Mouse (Mus musculus) forebrain, embryonic 12.5 days (tissue): ENCODE measurements around the gene Zfp652. TPM values are rescaled to one million over a fixed set of nuclear protein-coding genes. Genes with fewer than 3 reads are reported as not detected.
"Not testable (repeated sequence)": the region's sequence is repeated elsewhere in the genome, so short reads cannot be mapped to it uniquely, and the experiment has no call there.

ENCODE experiments used
- ATAC-seq: fragments of 200-750 bp; cut with Nextera tagmentation; 2 replicates; pipeline ENCODE4 v1.8.0; 2017; ENCODE audit warnings: moderate TSS enrichment; ENCODE audit not compliant: low FRiP score
- H3K27ac ChIP-seq: fragments of 300-500 bp; sonication (generic); 2 replicates; pipeline ENCODE4 v1.5.1; 2016; ENCODE audit warnings: mild to moderate bottlenecking
- H3K27me3 ChIP-seq: fragments of 300-500 bp; sonication (generic); 2 replicates; pipeline ENCODE4 v1.6.1; 2016; ENCODE audit warnings: mild to moderate bottlenecking
- H3K36me3 ChIP-seq: fragments of 300-500 bp; sonication (generic); replicated peaks from 2 replicates; pipeline ENCODE4 v1.6.1; 2016; ENCODE audit warnings: mild to moderate bottlenecking
- H3K4me1 ChIP-seq: fragments of 300-500 bp; sonication (generic); 2 replicates; pipeline ENCODE4 v1.6.1; 2016
- H3K4me2 ChIP-seq: fragments of 300-500 bp; sonication (generic); 2 replicates; pipeline ENCODE4 v1.6.1; 2016; ENCODE audit warnings: mild to moderate bottlenecking, moderate library complexity
- H3K4me3 ChIP-seq: fragments of 300-500 bp; sonication (generic); replicated peaks from 2 replicates; pipeline ENCODE4 v1.5.1; 2016; ENCODE audit warnings: mild to moderate bottlenecking
- H3K9ac ChIP-seq: fragments of 300-500 bp; sonication (generic); 2 replicates; pipeline ENCODE4 v1.6.1; 2016; ENCODE audit warnings: mild to moderate bottlenecking
- H3K9me3 ChIP-seq: fragments of 300-500 bp; sonication (generic); 2 replicates; pipeline ENCODE4 v1.6.1; 2016
- WGBS: fragments of 180-500 bp; shearing (Covaris S2); methylation state at CpG from one replicate; pipeline ENCODE4 v1.1.7; 2016; 5-methylcytosine and 5-hydroxymethylcytosine counted together
- polyA plus RNA-seq: library from polyadenylated mRNA; unstranded; fragments of >200 nt; fragmentation: Nextera tagmentation; extraction: Ambion mirVana; gene quantifications from 2 replicates; pipeline ENCODE4 v1.2.1, GENCODE M21; 2016

Gene Zfp652
- polyA plus RNA-seq, 1 experiment from 2014 or later: 27.6 TPM

DNA sequence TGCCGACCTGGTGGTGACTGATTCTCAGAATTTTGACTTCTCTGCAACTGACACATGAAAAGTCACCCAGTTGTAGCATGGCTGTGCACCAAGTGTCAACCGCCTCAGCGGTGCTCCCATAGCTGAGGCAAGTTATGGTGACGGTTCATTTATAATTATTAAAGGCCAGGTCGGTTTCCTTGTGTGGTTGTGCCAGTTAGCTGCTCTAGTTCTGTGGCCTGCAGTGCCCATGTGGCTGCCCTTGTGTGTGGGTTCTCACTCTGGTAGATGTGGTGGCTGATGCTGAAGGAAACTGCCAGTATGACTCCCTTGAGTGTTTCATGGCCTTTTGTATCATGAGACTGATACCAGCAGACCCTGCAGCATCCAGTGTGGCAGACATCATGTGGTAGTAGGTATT is 35.9 kb downstream of the Zfp652 start:
- 90% methylated on average over 5 of the region's 5 CpGs for whole genome bisulfite sequencing
- no peak overlapping the region for H3K4me2 ChIP-seq
- no peaks in the 10 kb centered on the region for H3K4me1 ChIP-seq
- 0 out of 2 replicates have a peak, but pooled peaks cover 3% of the 10 kb centered on the region for H3K9me3 ChIP-seq
- H3K36me3 ChIP-seq: peaks cover 21% of the 10 kb centered on the region
- H3K9ac ChIP-seq: no peak overlapping the region
- no peak overlapping the region for H3K27ac ChIP-seq
- no peak for ATAC-seq
- H3K27me3 ChIP-seq: no peaks in the 10 kb centered on the region
- no peak overlapping the region for H3K4me3 ChIP-seq

DNA sequence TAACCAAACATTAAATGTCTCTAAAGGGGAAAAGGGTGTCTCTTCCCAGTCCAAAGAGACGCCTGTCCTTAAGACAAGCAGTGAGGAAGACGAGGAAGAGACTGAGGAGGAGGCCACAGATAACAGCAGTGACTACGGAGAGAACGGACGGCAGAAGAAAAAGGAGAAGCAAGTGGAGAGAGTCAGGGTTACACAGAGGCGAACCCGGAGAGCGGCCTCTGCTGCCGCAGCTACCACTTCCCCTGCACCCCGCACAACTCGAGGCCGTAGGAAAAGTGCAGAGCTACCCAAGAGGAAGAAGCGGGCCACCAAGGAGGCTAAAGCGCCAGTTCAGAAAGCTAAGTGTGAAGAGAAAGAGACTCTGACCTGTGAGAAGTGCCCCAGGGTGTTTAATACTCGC is 37.1 kb downstream of the Zfp652 start:
- Histone ChIP-seq H3K9ac (no peak overlapping the region), H3K4me1 (no peaks in the 10 kb centered on the region), H3K36me3 (peaks cover 32% of the 10 kb centered on the region), H3K27me3 (no peaks in the 10 kb centered on the region), H3K27ac (no peak overlapping the region), H3K4me2 (no peak overlapping the region), H3K4me3 (no peak overlapping the region), H3K9me3 (no peaks in the 10 kb centered on the region)
- no peak for ATAC-seq
- WGBS: 86% methylated on average over 15 of the region's 15 CpGs

DNA sequence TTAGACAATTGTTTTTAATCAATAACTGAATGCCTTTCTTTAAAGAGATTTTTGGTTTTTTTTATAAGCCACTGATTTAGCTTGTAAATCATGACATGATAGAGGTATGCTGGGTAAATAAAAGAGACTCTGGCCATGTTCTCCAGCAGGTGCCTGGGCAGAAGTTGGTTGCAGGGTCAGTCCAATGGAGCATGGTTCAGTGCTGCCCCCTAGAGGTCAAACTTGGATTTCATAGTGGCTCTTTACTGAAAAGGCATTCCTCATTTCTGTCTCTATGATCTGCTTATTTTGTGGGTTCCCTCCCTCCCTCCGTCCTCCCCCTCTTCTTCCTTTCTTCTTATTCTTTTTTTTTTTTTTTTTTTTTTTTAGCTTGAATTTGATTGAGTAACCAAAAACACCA is 38.5 kb downstream of the Zfp652 start:
- 0% methylated on average over 1 of the region's 1 CpGs for WGBS
- H3K4me2 ChIP-seq: no peak overlapping the region
- H3K9ac ChIP-seq: no peak overlapping the region
- no peak overlapping the region for H3K27ac ChIP-seq
- H3K9me3 ChIP-seq: no peaks in the 10 kb centered on the region
- no peaks in the 10 kb centered on the region for H3K27me3 ChIP-seq
- no peak for ATAC-seq
- H3K36me3 ChIP-seq: peaks cover 42% of the 10 kb centered on the region
- H3K4me1 ChIP-seq: no peaks in the 10 kb centered on the region
- no peak overlapping the region for H3K4me3 ChIP-seq

DNA sequence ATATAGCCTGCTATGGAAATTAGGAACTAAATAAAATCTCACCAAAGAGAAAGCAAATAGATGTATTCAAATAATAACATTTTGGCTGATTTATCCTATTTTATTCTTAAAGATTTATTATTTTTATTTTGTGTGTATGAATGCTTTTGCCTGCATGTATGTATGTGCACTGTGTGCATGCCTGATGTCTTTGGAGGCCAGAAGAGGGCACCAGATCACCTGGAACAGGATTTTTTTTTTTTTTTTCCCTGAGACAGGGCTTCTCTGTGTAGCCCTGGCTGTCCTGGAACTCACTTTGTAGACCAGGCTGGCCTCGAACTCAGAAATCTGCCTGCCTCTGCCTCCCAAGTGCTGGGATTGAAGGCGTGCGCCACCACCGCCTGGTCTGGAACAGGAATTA is 42.7 kb downstream of the Zfp652 start:
- H3K9ac ChIP-seq: not testable (repeated sequence)

DNA sequence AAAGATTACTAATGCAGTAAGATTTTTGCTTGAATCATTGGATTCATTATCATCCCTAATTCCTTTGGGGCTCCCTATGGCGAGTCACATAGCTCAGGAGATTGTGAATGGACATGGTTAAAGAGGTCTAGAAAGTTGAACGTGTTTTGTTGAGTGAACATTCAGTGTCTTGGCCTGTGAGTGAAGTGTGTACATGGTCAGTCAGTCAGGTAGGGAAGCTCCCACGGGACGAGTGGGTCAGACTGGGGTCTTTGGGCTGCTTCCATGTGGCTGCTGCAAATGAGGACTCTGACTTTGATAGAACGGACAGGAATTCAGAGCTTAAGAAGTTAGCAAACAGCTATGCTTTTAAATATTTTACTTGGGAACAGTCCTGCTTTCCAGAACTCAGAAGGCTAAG is 48.0 kb downstream of the Zfp652 start:
- peaks cover 33% of the 10 kb centered on the region for H3K36me3 ChIP-seq
- WGBS: 87% methylated on average over 5 of the region's 5 CpGs

More for the DNA sequence above, 42.7 kb downstream of the Zfp652 start:
- not testable (repeated sequence) for H3K27me3 ChIP-seq, H3K4me3 ChIP-seq, ATAC-seq, H3K9me3 ChIP-seq, H3K4me1 ChIP-seq, H3K4me2 ChIP-seq, H3K27ac ChIP-seq
- over 99% methylated on average over 4 of the region's 4 CpGs for WGBS
- peaks cover 33% of the 10 kb centered on the region for H3K36me3 ChIP-seq

DNA sequence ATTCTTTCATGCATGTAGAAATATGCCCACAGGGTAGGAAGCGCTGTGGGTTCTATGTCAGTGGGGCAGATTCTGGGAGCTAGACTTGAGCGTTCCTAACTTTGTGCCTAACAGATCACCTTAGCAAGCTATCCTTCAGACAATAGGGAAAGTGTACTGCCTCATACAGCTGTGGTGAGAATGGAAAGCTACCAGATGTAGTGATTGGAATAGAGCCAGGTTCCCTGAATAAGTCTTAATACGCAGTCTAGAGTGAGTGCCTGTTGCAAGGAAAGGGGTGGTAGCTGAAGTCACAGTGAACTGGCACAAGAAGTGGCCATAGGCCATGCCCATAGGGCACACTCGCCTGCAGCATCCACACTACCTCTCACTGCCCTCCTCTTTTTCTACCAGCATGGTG is 50.5 kb downstream of the Zfp652 start:
- Histone ChIP-seq H3K9me3 (no peaks in the 10 kb centered on the region), H3K27me3 (no peaks in the 10 kb centered on the region), H3K9ac (no peak overlapping the region), H3K27ac (no peak overlapping the region), H3K36me3 (peaks cover 29% of the 10 kb centered on the region), H3K4me1 (no peaks in the 10 kb centered on the region), H3K4me3 (no peak overlapping the region), H3K4me2 (no peak overlapping the region)
- WGBS: 97% methylated on average over 4 of the region's 4 CpGs
- ATAC-seq: no peak

More for the DNA sequence above, 48.0 kb downstream of the Zfp652 start:
- no peaks in the 10 kb centered on the region for H3K4me1 ChIP-seq
- no peaks in the 10 kb centered on the region for H3K9me3 ChIP-seq
- no peak overlapping the region for H3K9ac ChIP-seq
- no peaks in the 10 kb centered on the region for H3K27me3 ChIP-seq
- no peak overlapping the region for H3K27ac ChIP-seq
- H3K4me3 ChIP-seq: no peak overlapping the region
- H3K4me2 ChIP-seq: no peak overlapping the region
- no peak for ATAC-seq

DNA sequence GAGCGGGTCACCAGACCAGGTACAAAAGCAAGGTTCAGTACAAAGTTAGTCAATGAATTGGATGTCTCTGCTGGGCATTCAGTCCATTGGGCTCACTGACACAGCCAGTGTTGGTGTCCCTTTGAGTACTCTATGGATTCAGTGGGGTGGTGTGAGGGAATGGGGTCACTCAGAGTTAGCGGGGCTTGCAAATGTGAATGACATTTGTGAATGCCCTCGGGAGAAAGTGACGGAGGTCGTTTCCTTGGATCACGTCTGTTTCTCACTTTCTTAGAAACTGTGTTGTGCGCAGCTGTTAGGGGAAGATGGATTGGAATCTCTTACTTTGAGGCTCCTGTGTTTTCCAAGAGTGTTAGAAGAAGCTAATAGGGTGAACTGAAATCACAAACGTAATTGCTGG is 52.3 kb downstream of the Zfp652 start:
- Histone ChIP-seq H3K4me3 (no peak overlapping the region), H3K4me2 (no peak overlapping the region), H3K9ac (no peak overlapping the region), H3K27ac (no peak overlapping the region), H3K36me3 (peaks cover 27% of the 10 kb centered on the region), H3K27me3 (no peaks in the 10 kb centered on the region), H3K4me1 (no peaks in the 10 kb centered on the region), H3K9me3 (no peaks in the 10 kb centered on the region)
- ATAC-seq: no peak
- 63% methylated on average over 8 of the region's 8 CpGs for WGBS

DNA sequence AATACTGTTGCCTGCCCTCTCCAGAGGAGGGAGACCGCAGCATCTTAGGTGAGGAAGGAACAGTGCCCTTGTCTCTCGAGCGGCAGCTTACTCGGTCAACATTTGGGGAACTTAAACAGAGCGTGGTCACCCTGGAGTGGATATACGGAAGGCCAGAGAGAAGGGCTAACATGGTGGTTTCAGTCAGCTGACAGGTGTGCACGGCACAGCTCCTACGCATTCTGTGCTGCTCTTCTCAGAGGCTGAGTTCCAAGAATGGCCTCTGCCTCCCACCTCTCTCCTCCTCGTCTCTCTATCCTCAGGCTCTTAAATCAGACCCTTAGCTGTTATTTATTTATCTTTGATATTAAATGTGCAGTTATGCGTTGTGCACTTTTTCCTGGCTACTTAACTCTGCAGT is 52.9 kb downstream of the Zfp652 start:
- 95% methylated on average over 10 of the region's 10 CpGs for WGBS
- no peak overlapping the region for H3K4me2 ChIP-seq
- peaks cover 30% of the 10 kb centered on the region for H3K36me3 ChIP-seq
- ATAC-seq: no peak
- no peaks in the 10 kb centered on the region for H3K27me3 ChIP-seq
- H3K4me1 ChIP-seq: no peaks in the 10 kb centered on the region
- no peak overlapping the region; the same call in 1 of the 2 replicates for H3K27ac ChIP-seq
- no peak overlapping the region for H3K9ac ChIP-seq
- H3K4me3 ChIP-seq: no peak overlapping the region
- no peaks in the 10 kb centered on the region for H3K9me3 ChIP-seq

DNA sequence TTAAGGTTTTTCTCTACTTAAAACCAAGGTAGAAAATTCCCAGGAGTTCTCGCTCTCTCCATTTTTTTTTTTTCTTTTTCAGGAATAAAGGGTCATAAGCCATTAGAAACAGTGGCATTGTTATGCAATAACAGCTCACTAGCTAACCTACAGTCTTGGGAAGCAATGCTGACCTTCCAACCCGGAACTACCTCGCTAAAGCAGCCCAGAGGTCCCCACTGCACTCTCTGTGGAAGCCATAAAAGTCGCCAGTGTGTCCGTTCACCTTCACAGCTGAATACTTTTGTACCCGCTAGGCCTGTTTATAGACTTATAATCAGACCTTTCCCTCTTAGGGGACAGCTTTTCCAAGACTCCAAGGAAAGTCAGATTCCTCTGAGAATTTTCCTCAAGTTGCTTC is 55.8 kb downstream of the Zfp652 start:
- ATAC-seq: no peak
- no peaks in the 10 kb centered on the region for H3K4me1 ChIP-seq
- no peak overlapping the region for H3K9ac ChIP-seq
- 91% methylated on average over 6 of the region's 6 CpGs for WGBS
- H3K4me2 ChIP-seq: no peak overlapping the region
- no peak overlapping the region for H3K4me3 ChIP-seq
- no peak overlapping the region for H3K27ac ChIP-seq
- H3K36me3 ChIP-seq: peaks cover 21% of the 10 kb centered on the region
- H3K9me3 ChIP-seq: no peaks in the 10 kb centered on the region
- H3K27me3 ChIP-seq: no peaks in the 10 kb centered on the region

DNA sequence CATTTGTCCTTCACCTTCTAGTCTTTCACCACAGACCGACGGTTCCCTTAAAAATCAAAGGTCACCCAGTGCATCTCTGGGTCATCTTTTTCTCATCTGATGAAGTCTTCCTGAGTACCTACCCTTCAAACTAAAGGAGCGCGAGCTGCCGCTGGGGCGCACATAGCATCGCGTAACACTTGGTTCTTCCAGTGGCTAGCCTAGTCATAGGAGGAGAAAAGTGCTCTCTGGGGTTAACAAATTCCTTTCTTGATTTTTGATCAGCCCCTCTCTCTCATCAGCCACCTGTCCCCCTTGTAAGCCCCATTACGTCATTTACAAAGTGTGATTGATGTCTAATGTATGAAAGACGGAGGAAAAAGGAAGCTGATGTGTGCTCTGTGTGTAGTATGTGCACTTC is 56.7 kb downstream of the Zfp652 start:
- Histone ChIP-seq H3K27ac (no peak overlapping the region), H3K4me2 (no peak overlapping the region), H3K9ac (no peak overlapping the region), H3K36me3 (peaks cover 12% of the 10 kb centered on the region), H3K9me3 (no peaks in the 10 kb centered on the region), H3K27me3 (no peaks in the 10 kb centered on the region), H3K4me1 (no peaks in the 10 kb centered on the region), H3K4me3 (no peak overlapping the region)
- WGBS: 94% methylated on average over 10 of the region's 10 CpGs
- ATAC-seq: no peak

DNA sequence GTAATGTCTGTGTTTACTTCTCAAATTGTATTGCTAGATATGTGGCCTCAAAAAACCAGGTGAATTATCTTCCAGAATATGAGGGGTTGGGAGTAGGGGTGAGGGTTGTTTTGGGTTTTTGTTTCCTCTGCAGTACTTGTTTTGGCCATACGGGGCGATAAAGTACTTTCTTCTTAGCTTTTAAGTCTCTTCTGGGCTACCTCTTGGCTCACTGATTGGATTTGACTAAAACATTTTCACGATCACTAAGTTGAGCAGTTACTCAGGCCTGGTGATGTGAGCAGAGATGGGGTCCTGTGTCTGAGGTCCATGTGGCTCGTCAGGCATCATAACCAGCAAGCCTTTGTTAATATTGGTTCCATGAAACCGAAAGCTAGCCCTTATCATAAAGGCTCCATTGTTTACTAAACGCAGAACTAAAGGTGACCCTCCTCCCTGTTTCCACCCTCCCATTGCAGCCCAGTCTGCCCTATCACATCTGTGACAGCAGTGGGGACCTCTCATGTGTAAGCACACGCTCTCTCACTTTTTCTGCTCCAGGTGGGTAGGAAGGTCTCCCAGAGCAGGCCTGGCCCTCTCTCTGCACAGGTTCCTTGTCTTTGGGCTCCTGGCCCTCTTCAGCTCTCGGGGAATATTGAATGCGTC is 58.4 kb downstream of the Zfp652 start:
- ATAC-seq: no peak
- Histone ChIP-seq H3K4me3 (no peak overlapping the region), H3K27ac (no peak overlapping the region), H3K4me2 (no peak overlapping the region), H3K9me3 (no peaks in the 10 kb centered on the region), H3K4me1 (no peaks in the 10 kb centered on the region), H3K27me3 (no peaks in the 10 kb centered on the region), H3K36me3 (peaks cover 6% of the 10 kb centered on the region), H3K9ac (no peak overlapping the region)
- WGBS: 58% methylated on average over 9 of the region's 9 CpGs

DNA sequence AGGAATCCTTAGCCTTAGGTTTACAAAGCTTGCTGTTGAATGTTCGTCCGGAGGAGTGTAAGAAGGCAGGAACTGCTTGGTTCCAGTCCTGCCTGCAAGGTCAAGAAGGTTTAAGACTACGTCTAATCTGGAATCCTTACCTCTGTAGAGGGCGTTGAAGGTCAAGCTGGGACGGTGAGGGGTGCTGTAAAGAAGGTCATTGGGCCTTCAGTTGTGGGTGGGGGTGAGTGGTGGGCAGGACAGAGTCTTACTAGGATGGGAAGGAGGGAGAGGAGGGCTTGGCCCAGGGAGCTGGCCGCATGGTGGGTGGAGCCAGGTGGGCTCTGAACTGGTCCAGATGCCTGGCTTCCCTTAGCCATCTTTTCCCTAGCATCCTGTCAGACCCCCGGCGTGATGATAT is 59.2 kb downstream of the Zfp652 start:
- H3K9ac ChIP-seq: no peak overlapping the region
- H3K36me3 ChIP-seq: peaks cover 6% of the 10 kb centered on the region
- H3K4me3 ChIP-seq: no peak overlapping the region
- no peak overlapping the region for H3K27ac ChIP-seq
- H3K4me1 ChIP-seq: no peaks in the 10 kb centered on the region
- no peaks in the 10 kb centered on the region for H3K9me3 ChIP-seq
- no peaks in the 10 kb centered on the region for H3K27me3 ChIP-seq
- WGBS: 87% methylated on average over 8 of the region's 8 CpGs
- no peak overlapping the region for H3K4me2 ChIP-seq
- ATAC-seq: no peak

DNA sequence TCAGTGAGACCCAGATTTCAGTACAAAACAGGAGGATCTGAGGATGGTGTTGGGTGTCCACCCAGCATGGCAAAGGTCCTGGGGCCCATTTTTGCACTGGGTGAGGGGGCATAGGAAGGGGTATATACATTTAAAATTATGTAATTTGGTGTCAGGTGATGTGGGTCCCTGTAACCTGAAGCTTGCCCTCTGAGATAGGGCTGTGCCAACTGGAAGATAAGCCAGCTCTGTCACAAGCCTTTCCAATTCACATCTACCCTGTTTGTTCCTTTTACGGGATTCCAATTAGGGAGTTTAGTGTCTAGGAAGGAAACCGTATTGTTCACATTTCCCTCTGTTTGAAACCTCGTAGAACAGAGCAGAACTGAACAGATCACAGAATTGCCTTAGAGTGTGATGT is 60.8 kb downstream of the Zfp652 start:
- no peak overlapping the region for H3K27ac ChIP-seq
- no peaks in the 10 kb centered on the region for H3K27me3 ChIP-seq
- H3K9ac ChIP-seq: no peak overlapping the region
- H3K4me1 ChIP-seq: no peaks in the 10 kb centered on the region
- H3K4me3 ChIP-seq: no peak overlapping the region
- no peak overlapping the region for H3K4me2 ChIP-seq
- 90% methylated on average over 3 of the region's 3 CpGs for WGBS
- no peaks in the 10 kb centered on the region for H3K9me3 ChIP-seq
- peaks cover 6% of the 10 kb centered on the region for H3K36me3 ChIP-seq
- ATAC-seq: no peak
